Mouse (Mus musculus): ENCODE measurements at regions not wholly inside any gene's neighbourhood (a gene's known extent, or its start where the extent isn't known, plus 50 kb on each side); places are given as distances from the start of the nearest gene placed in this dataset.

GRCm38 (mm10) chr14:72932296-72932695 is 116.6 kb downstream of the Cysltr2 start:
- TF ChIP-seq CTCF (IDR thresholded peaks at IDR 0.05; ENCODE audit: control insufficient read depth, insufficient read depth, insufficient replicate concordance, low read depth, low read length): no peak
- TF ChIP-seq POLR2A (IDR thresholded peaks at IDR 0.05; ENCODE audit: control insufficient read depth, low read depth, low read length): no peak
